Mouse (Mus musculus) erythroblast, embryonic 14.5 days (primary cell): ENCODE measurements around the gene Mog.

Source experiments
- GATA1 ChIP-seq: IDR thresholded peaks from 2 replicates; pipeline ENCODE4 v1.6.1; 2012; ENCODE audit warnings: low read length, inconsistent platforms, mixed read lengths
- TAL1 ChIP-seq: IDR thresholded peaks from 3 replicates; pipeline ENCODE4 v1.6.1; 2012; ENCODE audit warnings: low read length, inconsistent platforms, mixed read lengths

- TF ChIP-seq GATA1 (no peak), TAL1 (no peak)
Observed at GRCm38 (mm10) chr17:37008161-37008560, 15.0 kb downstream of the Mog start.
